Mouse (Mus musculus): ENCODE results near the gene Hagh.

Hagh gene

DNA sequence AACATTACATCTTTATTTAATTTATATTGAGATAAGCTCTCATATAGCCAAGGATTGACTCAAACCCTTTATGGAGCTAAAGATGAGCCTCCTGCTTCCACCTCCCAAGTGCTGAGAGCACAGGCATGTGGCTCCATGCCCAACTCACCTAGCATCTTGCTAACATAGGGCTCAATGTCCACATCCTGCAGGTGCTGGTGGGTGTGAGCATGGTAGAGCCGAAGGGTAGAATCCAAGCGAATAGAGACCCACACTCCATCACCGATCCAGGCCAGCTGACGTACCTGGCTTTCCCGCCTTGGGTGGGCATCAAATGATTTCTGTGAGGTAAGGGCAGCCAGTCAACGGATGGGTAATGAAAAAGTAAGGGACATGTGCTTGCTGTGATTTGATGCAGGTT lies 60.1 kb downstream of the Hagh start:
- in situ Hi-C loops (cut with MboI, MseI): no loop called here

DNA sequence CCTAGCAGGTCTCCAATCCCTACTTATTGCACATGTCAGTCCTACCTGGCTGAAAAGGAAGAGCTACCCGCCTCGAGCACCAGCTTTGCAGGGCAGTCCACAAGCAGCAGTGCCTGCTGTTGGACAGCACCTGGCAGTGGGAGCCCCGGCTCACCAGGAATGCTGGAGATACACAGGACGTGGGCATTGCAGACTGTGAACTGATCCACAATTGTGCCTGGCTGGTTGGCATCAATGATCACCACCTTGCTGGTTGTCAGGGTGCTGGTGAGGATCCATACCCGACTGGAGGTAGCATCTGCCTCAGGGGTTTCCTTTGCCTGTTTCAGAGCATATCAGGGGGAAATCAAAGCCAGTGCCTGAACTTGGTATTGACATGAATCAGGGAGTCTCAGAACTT lies 62.2 kb downstream of the Hagh start:
- in situ Hi-C loops (cut with MboI, MseI): no loop called here

DNA sequence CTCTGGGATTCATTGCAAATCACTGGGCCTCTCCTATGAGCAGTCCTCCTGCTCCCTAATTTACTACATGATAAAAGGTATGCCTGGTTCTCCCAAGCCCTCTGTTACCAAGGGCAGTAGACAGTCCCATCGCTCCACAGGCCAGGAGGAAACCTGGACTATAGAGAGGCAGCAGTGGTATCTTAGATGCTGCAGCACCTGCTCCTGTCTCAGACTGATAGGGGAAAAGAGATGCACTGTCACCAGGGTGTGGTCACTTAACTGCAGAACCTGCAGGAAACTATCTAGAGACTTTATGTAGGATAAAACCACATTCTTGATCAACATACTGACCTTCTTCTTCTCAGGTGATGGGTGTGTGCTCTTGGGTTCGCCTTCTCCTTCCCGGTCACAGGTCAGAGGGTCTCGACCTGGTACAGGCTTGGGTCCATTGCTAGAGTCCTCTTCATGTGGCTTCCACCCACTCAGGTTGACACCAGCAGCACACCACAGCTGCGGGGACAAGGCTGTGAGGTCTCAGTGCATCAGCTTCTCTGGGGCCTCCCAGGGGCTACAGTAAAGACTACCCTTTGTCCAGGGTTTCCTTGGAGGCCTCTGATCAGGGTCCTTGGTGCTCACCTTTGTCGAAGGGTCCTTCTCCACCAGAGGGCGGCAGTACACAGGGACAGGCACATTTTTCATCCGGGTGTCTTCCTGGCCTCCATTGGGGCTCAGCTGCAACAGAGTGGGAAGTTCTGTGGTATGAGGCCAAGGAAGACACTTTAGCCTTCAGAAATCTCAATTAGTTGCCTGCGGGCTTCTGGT lies 62.9 kb downstream of the Hagh start:
- in situ Hi-C loops (cut with MboI, MseI): no loop called here

DNA sequence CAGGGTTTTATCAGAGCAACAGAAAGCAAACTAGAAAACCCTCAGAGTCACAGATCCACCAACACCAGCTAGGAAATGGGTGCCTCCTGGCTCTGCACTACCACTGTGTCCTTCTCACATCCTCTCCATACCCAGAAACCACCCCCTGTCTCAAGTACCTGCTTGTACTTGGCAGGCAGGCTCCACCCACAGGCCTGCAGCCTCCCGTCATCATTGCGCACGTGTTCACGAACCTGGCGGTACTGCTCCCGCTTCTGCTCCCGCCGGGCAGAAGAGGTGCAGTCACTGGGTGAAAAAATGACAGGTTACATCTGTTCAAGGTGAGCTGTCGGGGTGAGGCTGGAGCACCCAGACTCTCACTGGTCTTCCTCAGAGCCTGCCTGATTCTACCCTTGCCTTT lies 63.8 kb downstream of the Hagh start:
- in situ Hi-C loops (cut with MboI, MseI): no loop called here

DNA sequence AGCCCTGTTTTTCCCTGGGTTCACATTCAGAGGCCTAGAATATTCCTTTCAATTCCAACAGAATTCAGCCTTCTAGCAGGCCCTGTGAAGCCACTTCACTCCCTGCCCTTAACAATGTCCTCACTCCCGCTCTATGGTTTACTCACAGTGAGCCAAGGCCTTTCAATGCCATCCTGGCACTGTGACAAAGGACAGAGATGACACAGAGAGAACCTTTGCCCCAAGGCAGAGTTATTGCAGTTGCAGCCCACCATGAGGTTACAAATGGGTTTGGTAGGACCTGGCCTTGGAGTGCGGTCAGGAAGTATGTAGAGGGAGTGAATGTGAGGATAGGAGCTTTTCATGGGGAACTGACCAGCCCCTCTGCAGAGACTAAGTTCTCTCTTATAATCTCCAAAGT lies 67.6 kb downstream of the Hagh start:
- in situ Hi-C loops (cut with MboI, MseI): no loop called here

DNA sequence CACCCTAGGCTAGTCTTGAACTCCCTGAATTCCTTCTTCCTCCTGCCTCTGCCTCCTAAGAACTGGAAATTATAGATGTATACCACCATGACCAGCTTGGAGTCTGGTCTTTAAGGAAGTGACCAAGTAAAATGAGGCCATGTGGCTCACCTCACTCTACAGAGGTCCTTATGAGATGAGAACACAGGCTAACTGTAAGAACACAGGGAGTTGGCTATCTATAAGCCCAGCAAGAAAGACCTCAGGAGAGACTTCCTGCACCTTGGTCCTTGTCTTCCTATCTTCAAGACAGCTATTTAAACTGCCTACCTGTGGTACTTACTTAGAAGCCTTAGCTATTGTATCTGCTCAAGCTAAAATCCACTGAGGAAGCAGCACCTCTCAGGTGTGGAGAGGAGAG lies 74.0 kb downstream of the Hagh start:
- in situ Hi-C loops (cut with MboI, MseI): no loop called here
